Mouse (Mus musculus) embryonic facial prominence, embryonic 13.5 days (tissue): ENCODE data around the gene Atpaf1. TPM values are rescaled to one million over a fixed set of nuclear protein-coding genes. Genes with fewer than 3 reads are reported as not detected.

Experiments
- ATAC-seq: fragments of 200-750 bp; cut with Nextera tagmentation; 2 replicates; pipeline ENCODE4 v1.8.0; 2017; ENCODE audit warnings: low read depth; ENCODE audit not compliant: insufficient number of reproducible peaks, insufficient read depth, low FRiP score, low TSS enrichment
- H3K27ac ChIP-seq: fragments of 300-500 bp; sonication (generic); 2 replicates; pipeline ENCODE4 v1.5.1; 2015; ENCODE audit warnings: moderate library complexity, mild to moderate bottlenecking, inconsistent platforms
- H3K27me3 ChIP-seq: fragments of 300-500 bp; sonication (generic); 2 replicates; pipeline ENCODE4 v1.6.1; 2015; ENCODE audit warnings: mild to moderate bottlenecking, inconsistent platforms
- H3K36me3 ChIP-seq: fragments of 300-500 bp; sonication (generic); 2 replicates; pipeline ENCODE4 v1.6.1; 2015; ENCODE audit warnings: mild to moderate bottlenecking, inconsistent platforms
- H3K4me1 ChIP-seq: fragments of 300-500 bp; sonication (generic); 2 replicates; pipeline ENCODE4 v1.6.1; 2015; ENCODE audit warnings: inconsistent platforms
- H3K4me2 ChIP-seq: fragments of 300-500 bp; sonication (generic); 2 replicates; pipeline ENCODE4 v1.6.1; 2015; ENCODE audit warnings: moderate library complexity, mild to moderate bottlenecking, inconsistent platforms
- H3K4me3 ChIP-seq: fragments of 300-500 bp; sonication (generic); 2 replicates; pipeline ENCODE4 v1.5.1; 2015; ENCODE audit warnings: mild to moderate bottlenecking, inconsistent platforms
- H3K9ac ChIP-seq: fragments of 300-500 bp; sonication (generic); 2 replicates; pipeline ENCODE4 v1.6.1; 2015; ENCODE audit warnings: mild to moderate bottlenecking, inconsistent platforms
- H3K9me3 ChIP-seq: fragments of 300-500 bp; sonication (generic); 2 replicates; pipeline ENCODE4 v1.6.1; 2016; ENCODE audit warnings: inconsistent platforms
- WGBS: fragments of 180-500 bp; shearing (Covaris S2); methylation state at CpG from one replicate; pipeline ENCODE4 v1.1.7; 2015; ENCODE audit warnings: mixed read lengths; 5-methylcytosine and 5-hydroxymethylcytosine counted together
- polyA plus RNA-seq: library from polyadenylated mRNA; unstranded; fragments of >200 nt; fragmentation: Nextera tagmentation; extraction: Ambion mirVana; gene quantifications from 2 replicates; pipeline ENCODE4 v1.2.1, GENCODE M21; 2015

The Atpaf1 gene
- polyA plus RNA-seq, 1 experiment from 2014 or later: 60.5 TPM

- H3K4me1 ChIP-seq: peaks cover 18% of the 10 kb centered on the region
- H3K9me3 ChIP-seq: no peaks in the 10 kb centered on the region
- no peak overlapping the region for H3K4me3 ChIP-seq
- no peaks in the 10 kb centered on the region for H3K27me3 ChIP-seq
- 68% methylated on average over 2 of the region's 2 CpGs for WGBS
- ATAC-seq: no peak
- no peak overlapping the region for H3K9ac ChIP-seq
- no peak overlapping the region for H3K4me2 ChIP-seq
- H3K27ac ChIP-seq: no peak overlapping the region
- H3K36me3 ChIP-seq: peaks cover 44% of the 10 kb centered on the region
Measured at GRCm38 (mm10) chr4:115850631-115851030, 66.0 kb downstream of the Atpaf1 start.

GRCm38 (mm10) chr4:115851569-115851968, 67.0 kb downstream of the Atpaf1 start:
- Histone ChIP-seq H3K9ac (no peak overlapping the region), H3K4me2 (no peak overlapping the region), H3K4me3 (no peak overlapping the region), H3K27ac (no peak overlapping the region), H3K36me3 (peaks cover 44% of the 10 kb centered on the region), H3K4me1 (peaks cover 26% of the 10 kb centered on the region), H3K9me3 (no peaks in the 10 kb centered on the region), H3K27me3 (no peaks in the 10 kb centered on the region)
- no peak for ATAC-seq
- WGBS: 79% methylated on average over 6 of the region's 6 CpGs

GRCm38 (mm10) chr4:115855100-115855499, 70.5 kb downstream of the Atpaf1 start:
- no peak overlapping the region for H3K4me2 ChIP-seq
- H3K9ac ChIP-seq: peak overlapping the region; percentile 33; the same call in 1 of the 2 replicates
- 43% methylated on average over 6 of the region's 6 CpGs for WGBS
- H3K27me3 ChIP-seq: no peaks in the 10 kb centered on the region
- H3K9me3 ChIP-seq: no peaks in the 10 kb centered on the region
- peaks cover 26% of the 10 kb centered on the region for H3K4me1 ChIP-seq
- ATAC-seq: peak; percentile 30; the same call in 1 of the 2 replicates
- no peak overlapping the region for H3K4me3 ChIP-seq
- H3K36me3 ChIP-seq: peaks cover 56% of the 10 kb centered on the region
- no peak overlapping the region; the same call in 1 of the 2 replicates for H3K27ac ChIP-seq

- ATAC-seq: no peak
- H3K4me2 ChIP-seq: no peak overlapping the region
- H3K27ac ChIP-seq: no peak overlapping the region
- peaks cover 56% of the 10 kb centered on the region for H3K36me3 ChIP-seq
- H3K4me3 ChIP-seq: no peak overlapping the region
- H3K9me3 ChIP-seq: no peaks in the 10 kb centered on the region
- H3K9ac ChIP-seq: no peak overlapping the region
- H3K27me3 ChIP-seq: no peaks in the 10 kb centered on the region
- 61% methylated on average over 4 of the region's 4 CpGs for WGBS
- peaks cover 26% of the 10 kb centered on the region for H3K4me1 ChIP-seq
Measured at GRCm38 (mm10) chr4:115855609-115856008, 71.0 kb downstream of the Atpaf1 start.

GRCm38 (mm10) chr4:115856282-115856681, 71.7 kb downstream of the Atpaf1 start:
- peaks cover 55% of the 10 kb centered on the region for H3K36me3 ChIP-seq
- 65% methylated on average over 4 of the region's 4 CpGs for WGBS
- no peak for ATAC-seq
- H3K4me3 ChIP-seq: no peak overlapping the region
- no peaks in the 10 kb centered on the region for H3K9me3 ChIP-seq
- H3K9ac ChIP-seq: 0 out of 2 replicates have a peak overlapping the region, but pooled peaks have one; percentile 16
- peaks cover 26% of the 10 kb centered on the region for H3K4me1 ChIP-seq
- H3K4me2 ChIP-seq: no peak overlapping the region
- no peak overlapping the region for H3K27ac ChIP-seq
- H3K27me3 ChIP-seq: no peaks in the 10 kb centered on the region

DNA sequence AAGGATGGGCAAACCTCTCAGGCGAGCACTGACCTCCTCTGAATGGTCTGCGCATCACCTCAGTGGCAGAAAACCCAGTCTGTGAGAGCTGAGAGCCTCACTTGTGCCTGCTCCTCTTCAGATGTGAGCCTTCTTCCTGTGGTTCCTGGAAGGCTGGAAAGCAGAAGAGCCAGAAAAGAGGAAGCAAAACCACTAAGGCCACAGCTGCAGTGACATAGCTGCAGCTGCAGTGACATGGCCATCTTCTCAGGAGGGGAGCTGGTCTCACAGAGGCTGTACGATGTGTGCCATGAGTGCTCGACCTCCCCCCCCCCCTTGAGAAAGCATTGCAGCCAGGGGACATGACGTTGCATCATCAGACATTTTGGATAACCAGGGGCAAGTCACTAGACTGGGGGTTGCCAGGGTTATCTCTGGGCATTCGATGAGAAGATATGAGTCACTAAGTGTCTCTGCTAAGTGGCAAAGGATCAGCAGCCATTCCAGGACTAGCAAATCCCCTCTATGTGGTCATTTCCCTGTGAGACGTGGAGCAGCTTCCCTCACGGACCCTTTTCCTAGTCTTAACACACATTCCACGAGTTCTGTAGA, 72.8 kb downstream of the Atpaf1 start:
- H3K9ac ChIP-seq: no peak overlapping the region
- H3K4me1 ChIP-seq: peaks cover 26% of the 10 kb centered on the region
- WGBS: 87% methylated on average over 9 of the region's 9 CpGs
- ATAC-seq: no peak
- no peak overlapping the region for H3K4me3 ChIP-seq
- H3K27ac ChIP-seq: no peak overlapping the region
- no peak overlapping the region for H3K4me2 ChIP-seq
- no peaks in the 10 kb centered on the region for H3K27me3 ChIP-seq
- no peaks in the 10 kb centered on the region for H3K9me3 ChIP-seq
- peaks cover 49% of the 10 kb centered on the region for H3K36me3 ChIP-seq

DNA sequence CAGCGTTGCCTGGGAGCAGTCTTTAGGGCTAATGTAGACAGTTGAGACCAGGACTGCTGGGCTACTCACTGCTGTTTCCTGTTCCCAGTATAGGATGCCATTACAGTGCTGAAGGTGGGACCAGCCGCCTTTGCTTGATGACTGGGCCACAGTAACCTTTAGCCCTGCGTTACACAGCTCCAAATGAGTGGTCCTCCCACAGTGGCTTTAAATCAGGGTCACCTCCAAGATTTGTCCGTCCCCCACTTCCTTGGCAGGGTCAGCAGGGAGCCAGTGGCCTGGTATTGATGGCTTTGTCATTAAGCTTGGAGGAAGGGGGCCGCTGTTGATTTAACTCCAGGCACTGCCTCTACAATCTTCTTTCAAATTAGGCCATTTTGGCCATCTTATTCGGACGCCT, 78.7 kb downstream of the Atpaf1 start:
- Histone ChIP-seq H3K4me3 (no peak overlapping the region), H3K4me1 (no peaks in the 10 kb centered on the region), H3K4me2 (no peak overlapping the region), H3K36me3 (peaks cover 55% of the 10 kb centered on the region), H3K27me3 (peaks cover 2% of the 10 kb centered on the region; the same call in 1 of the 2 replicates), H3K9me3 (no peaks in the 10 kb centered on the region), H3K9ac (no peak overlapping the region), H3K27ac (no peak overlapping the region)
- 74% methylated on average over 7 of the region's 7 CpGs for WGBS
- no peak for ATAC-seq

GRCm38 (mm10) chr4:115863880-115864279, 79.3 kb downstream of the Atpaf1 start:
- H3K9ac ChIP-seq: no peak overlapping the region
- WGBS: 42% methylated on average over 10 of the region's 10 CpGs
- H3K27me3 ChIP-seq: peaks cover 4% of the 10 kb centered on the region; the same call in 1 of the 2 replicates
- no peaks in the 10 kb centered on the region for H3K4me1 ChIP-seq
- H3K27ac ChIP-seq: no peak overlapping the region
- no peaks in the 10 kb centered on the region for H3K9me3 ChIP-seq
- no peak overlapping the region for H3K4me3 ChIP-seq
- H3K4me2 ChIP-seq: no peak overlapping the region
- ATAC-seq: no peak
- peaks cover 52% of the 10 kb centered on the region for H3K36me3 ChIP-seq

Other genes with a start within 250 kb of the Atpaf1 start
- gene Cyp4a31, start 221.2 kb upstream of the Atpaf1 start, polyA plus RNA-seq: not detected in 2 replicates
- not detected in 2 replicates for gene Cyp4a32, start 183.8 kb upstream of the Atpaf1 start, polyA plus RNA-seq
- 1.0 and 1.5 TPM in 2 replicates for gene Cyp4b1, start 137.1 kb upstream of the Atpaf1 start, polyA plus RNA-seq
- gene Efcab14, start 47.1 kb upstream of the Atpaf1 start, polyA plus RNA-seq: 37.4 and 37.9 TPM in 2 replicates
- 0.53 TPM in 1 of 2 replicates, not detected in the other for gene Tex38, start 3.8 kb upstream of the Atpaf1 start, polyA plus RNA-seq
- 8.7 and 9.8 TPM in 2 replicates for gene Mob3c, start 43.3 kb downstream of the Atpaf1 start, polyA plus RNA-seq
- 25.9 and 32.2 TPM in 2 replicates for gene Mknk1, start 54.4 kb downstream of the Atpaf1 start, polyA plus RNA-seq
- gene Kncn, start 99.6 kb downstream of the Atpaf1 start, polyA plus RNA-seq: not detected in 2 replicates
- not detected in 2 replicates for gene 6430628N08Rik, start 105.9 kb downstream of the Atpaf1 start, polyA plus RNA-seq
- 2.4 and 3.9 TPM in 2 replicates for gene Dmbx1, start 155.1 kb downstream of the Atpaf1 start, polyA plus RNA-seq
- gene Faah, start 233.1 kb downstream of the Atpaf1 start, polyA plus RNA-seq: 2.1 and 2.8 TPM in 2 replicates